Mouse (Mus musculus): ENCODE measurements around the gene Mfap1b.
"Not testable (repeated sequence)": the region's sequence is repeated elsewhere in the genome, so short reads cannot be mapped to it uniquely, and the experiment has no call there.

The Mfap1b gene

GRCm38 (mm10) chr2:121472783-121473182 lies 1.1 kb downstream of the Mfap1b start:
- CTCF ChIA-PET: interaction anchor here (0.6 to 0.7 kb wide), 2 partner anchors 23 to 335 kb away, joined by 3 to 5 read pairs; no protein-coding TSS in a partner anchor

GRCm38 (mm10) chr2:121468982-121469381 lies 4.9 kb downstream of the Mfap1b start:
- CTCF ChIA-PET: not testable (repeated sequence)

- CTCF ChIA-PET: no interaction called here
Measured at GRCm38 (mm10) chr2:121460071-121460470, 13.8 kb downstream of the Mfap1b start.

DNA sequence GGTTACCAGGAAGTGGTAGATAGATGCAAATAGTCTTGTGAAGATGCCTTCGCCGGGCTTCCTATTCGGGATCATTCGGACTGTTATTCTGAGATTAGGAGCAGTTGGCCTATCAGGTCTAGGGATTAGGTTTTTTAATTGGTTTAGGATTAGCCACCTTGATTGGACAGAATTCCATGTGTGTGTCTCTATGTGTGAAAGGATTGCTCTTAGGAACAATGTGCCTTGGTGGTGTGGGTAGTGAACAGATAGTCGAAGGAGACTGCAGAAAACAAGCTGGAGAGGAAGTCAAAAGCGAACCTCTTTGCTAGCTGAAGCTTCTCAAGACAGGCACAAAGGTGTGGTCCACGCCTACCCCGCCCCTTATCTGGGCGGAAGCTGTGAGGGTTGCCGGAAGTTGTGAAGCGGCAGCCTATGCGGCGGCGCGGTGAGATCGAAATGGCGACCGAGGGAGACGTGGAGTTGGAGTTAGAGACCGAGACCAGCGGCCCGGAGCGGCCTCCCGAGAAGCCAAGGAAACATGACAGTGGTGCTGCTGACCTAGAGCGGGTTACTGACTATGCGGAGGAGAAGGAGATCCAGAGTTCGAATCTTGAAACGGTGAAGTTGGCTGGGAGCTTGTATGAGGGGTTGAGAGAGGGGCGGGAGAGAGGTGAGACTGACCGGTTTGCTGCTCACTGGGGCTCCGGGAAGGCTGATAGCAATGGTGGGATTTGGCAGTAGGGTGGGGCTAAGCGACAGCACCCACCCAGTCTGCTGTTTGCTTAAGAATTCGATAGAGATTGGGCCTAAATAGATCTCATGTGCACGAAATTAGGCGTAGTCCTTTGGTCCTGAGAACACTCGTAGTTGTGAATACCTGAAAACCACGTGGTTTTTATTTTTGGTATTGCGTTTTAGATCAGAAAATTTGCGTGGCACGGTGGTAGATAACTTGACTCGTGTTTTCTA lies 16.9 kb downstream of the Mfap1b start, which contains the start of gene Serinc4:
Gene Serinc4 (minus strand): TSS at position 90 of the 951 bp plus-strand sequence.
- CTCF ChIA-PET: interaction anchor here (1.5 kb wide), 1 partner anchor 7 kb away, joined by 3 read pairs; the partner anchor contains the start of gene Serf2

DNA sequence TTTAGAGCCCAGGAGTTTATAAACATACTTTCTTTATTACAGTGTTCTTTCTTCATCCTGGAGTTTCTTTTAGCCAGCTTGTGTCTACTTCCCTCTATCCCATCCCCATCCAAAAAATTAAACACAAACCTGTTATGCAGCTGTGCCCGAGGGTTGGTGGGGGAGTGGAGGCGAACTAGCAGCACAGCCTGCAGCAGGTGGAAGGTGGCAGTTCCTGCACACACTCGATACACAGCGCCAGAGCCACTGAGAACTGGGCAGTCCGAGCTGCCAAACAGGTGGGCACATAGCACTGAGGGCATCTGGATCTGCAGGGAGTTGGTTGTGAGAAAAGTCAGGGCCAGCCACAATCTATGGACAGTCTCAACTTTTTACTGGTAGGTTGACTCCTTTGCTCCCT lies 18.3 kb downstream of the Mfap1b start:
- CTCF ChIA-PET: no interaction called here

DNA sequence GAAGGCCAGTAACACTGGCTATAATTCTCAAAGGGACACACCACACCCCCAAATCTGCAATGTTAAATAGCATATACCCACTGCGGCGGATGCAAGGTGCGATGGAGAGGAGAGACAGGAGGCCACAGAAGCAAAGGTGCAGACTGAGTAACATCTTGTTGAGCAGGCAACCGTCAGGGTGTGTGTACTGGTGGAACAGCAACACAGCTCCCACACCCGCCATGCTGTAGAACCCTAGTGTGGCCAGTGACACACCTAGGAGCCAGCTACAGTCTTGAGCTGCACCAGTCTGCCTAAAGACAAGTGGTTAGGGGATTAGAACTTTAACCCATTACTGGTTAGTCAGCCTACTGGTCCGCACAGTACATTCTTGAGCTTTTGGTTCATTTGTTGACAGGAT lies 19.9 kb downstream of the Mfap1b start:
- CTCF ChIA-PET: interaction anchor here (0.6 kb wide), 1 partner anchor 67 kb away, joined by 3 read pairs; no protein-coding TSS in a partner anchor

DNA sequence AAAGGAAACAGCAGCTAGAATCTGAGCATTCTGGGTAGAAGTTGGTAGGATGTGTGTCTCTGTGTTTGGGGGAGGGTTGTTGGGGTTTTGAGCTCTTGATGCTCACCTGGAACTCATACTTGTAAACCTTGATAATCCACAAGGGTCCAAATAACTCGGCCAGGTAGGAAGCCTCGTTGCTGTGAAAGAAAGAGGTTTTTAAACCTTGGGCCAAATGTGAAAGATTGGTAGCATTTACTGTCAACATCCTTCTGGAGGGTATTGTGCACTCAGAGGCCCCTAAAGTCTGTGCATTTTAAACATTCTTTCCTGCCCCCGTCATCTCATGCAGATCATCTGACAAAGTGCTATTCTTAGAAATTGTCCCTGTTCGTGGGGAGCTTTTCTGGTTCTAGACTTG lies 20.9 kb downstream of the Mfap1b start, which contains the start of gene Hypk:
Gene Hypk (plus strand): TSS at position 301 of the 400 bp plus-strand sequence.
- CTCF ChIA-PET: no interaction called here

- CTCF ChIA-PET: no interaction called here
Measured at GRCm38 (mm10) chr2:121452361-121452760, 21.5 kb downstream of the Mfap1b start.

DNA sequence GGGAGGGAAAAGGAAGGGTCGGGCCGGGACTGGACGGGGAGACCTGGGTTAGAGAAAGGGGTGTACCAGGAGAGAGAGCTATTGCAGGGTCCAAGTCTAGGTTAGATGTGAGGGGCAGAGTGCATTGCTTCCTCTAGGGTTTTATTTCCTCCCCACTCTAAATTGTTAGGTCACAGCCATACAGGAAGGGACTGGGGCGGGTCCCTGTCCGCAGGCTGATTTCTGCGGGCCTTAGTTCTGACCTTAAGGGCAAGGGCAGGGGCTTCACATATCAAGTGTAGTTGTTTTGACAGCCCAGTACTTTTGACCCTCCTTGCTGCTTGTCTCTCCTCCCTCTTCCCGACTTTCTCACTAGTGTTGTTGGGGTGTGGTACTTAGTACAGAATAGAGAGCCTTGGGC lies 23.8 kb downstream of the Mfap1b start:
- CTCF ChIA-PET: interaction anchor here (0.5 to 1.6 kb wide), 2 partner anchors 8 to 23 kb away, joined by 3 to 5 read pairs; no protein-coding TSS in a partner anchor

DNA sequence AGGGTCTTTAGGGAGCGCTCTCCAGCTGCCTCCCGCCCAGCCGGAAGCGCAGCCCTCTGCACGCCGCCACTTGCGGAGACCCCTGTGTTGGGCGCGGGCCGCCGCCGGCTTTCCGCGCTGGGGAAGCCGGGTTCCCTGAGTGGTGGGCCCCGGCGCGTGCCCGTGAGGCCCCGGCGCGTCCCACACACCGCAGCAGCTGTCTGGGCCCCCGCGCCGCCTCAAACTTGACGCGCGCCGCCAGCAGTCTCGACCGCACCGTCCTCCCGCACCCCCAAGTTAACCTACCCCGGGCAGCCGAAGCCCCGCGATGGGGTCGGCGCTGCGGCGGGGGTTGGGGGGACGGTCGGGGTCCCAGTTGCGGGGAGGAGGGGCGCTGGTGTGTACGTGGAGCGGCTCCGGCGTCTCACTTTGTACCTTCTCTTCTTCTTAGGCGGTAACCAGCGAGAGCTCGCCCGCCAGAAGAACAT lies 24.3 kb downstream of the Mfap1b start:
- CTCF ChIA-PET: interaction anchor here (1.6 kb wide), 1 partner anchor 8 kb away, joined by 3 read pairs; no protein-coding TSS in a partner anchor

DNA sequence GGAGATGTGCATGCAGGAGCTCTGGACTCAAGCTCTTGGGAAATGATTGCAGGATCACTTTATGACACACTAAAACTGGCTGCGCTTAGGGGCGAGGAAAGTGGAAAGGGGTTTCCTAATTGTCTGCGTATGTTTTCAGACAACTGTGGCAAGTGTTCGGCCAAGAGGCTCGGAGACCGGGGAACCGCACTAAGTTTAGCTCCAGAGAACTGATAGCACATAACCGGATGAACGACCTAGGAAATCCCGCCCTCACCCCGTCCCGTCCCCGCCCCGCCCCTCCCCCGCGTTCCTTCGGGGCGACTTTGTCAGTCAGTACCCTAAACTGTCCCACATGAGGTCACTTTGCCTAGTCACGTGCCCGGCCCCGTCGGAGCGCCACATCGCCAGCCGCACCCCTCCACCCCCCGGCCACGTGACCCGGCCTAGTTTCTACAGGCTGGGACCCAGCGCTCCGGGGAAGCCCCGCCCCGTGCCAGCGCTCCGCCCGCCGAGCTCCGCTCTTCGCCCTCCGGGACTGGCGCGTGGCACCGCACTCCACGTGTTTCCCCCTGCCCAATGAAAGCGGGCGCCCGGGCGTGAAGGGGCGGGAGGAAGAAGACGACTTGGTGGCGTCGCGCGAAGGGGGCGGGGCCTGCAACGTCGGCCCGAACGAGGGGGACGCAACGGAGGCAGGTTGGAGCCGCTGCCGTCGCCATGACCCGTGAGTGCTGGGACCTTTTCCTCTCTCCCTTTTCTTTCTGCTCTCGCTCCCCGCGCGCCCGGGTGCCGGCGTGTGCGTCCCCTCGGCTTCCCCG lies 24.9 kb downstream of the Mfap1b start, which contains the start of gene Serf2:
Gene Serf2 (plus strand): TSS at position 457 of the 797 bp plus-strand sequence.
- CTCF ChIA-PET: interaction anchor here (1.6 kb wide), 1 partner anchor 9 kb away, joined by 3 read pairs; no protein-coding TSS in a partner anchor

DNA sequence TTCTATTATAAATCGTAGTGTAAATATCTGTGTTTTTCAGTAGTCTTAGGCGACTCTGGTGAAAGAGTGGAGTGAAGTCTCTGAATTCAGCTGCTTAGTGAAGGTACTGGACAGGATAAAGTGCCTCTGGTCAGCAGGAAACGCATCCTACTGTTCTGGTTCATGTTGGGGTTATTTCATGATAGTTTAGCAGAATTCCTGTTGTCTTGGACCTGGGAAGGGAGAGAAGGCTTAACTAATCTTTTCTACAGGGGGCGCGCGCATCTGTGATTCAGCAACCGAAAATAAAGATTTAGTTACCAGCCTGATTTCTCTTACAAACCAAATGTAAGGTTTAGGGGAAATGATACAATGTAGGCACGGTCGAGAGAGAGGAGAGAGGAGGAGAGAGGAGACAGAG lies 25.7 kb downstream of the Mfap1b start:
- CTCF ChIA-PET: no interaction called here

DNA sequence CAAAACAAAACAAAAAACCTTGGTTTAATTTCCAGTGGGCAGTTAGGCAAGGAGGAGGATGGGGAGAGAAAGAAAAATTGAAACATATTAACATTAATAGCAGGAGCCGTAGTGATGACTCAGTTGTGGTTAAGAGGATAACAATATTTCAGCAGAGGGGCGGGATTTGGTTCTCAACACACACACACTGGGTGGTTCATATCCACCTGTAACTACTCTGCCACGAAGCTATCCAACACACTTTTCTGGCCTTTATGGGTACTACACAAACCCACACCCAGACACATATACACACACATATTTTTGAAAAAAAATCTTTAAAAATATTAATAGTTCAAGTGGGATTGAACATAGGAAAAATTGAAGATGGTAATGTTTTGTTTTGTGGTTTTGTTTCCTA lies 26.9 kb downstream of the Mfap1b start:
- CTCF ChIA-PET: no interaction called here

DNA sequence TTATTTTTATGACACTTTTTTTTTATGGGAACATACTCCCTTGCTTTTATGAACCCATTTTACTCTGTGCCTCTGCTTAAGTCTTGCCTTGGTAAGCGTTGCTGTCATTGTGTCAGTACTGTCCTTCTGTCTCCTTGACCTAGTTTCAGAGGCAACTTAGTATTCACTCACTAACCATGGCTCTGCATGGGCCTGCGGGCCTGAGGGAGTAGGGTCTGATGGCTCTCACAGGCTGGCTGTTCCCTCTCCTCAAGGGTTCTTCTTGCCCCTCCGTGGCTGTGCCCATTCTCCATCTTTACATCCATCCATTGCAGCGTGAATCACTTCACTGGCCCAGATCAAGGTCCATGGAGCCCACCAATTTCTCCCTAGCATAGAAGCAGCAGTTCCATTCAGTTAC lies 27.4 kb downstream of the Mfap1b start:
- CTCF ChIA-PET: no interaction called here

DNA sequence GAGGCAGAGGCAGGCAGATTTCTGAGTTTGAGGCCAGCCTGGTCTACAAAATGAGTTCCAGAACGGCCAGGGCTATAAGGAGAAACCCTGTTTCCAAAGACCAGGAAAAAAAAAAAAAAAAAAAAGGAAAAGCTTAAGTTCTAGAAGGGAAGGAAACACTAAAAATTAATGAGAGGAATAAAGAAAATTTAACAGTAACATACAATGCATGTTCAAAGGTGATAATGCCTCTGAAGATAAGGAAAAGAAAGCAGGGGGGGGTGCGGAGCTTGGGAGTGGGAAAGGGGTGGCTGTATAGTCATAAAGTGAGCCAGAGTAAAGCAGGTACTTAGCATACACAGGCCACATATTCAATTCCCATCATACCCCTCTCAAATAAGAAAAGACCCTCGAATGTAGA lies 28.8 kb downstream of the Mfap1b start:
- CTCF ChIA-PET: interaction anchor here (0.9 kb wide), 1 partner anchor 13 kb away, joined by 4 read pairs; no protein-coding TSS in a partner anchor

DNA sequence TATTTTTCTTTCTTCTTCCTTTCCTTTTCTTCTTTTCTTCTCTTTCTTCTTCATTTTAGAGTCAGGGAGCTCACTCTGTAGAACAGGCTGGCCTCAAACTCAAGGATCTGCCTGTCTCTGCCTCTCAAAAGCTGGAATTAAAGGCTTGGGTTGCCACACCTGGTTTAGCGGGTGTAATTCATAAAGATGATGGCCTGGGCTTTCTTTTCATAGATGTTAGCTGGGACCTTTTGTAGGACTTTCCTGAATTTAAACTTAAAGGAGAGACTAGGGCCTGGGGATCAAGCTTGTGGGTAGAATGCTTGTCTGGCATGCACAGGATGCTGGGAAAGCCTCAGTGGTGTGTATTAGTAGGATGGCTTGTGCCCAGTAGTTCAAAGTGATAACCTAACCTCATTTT lies 29.7 kb downstream of the Mfap1b start, which contains the start of gene Ell3:
Gene Ell3 (minus strand): TSS at position 101 of the 400 bp plus-strand sequence.
- CTCF ChIA-PET: no interaction called here

DNA sequence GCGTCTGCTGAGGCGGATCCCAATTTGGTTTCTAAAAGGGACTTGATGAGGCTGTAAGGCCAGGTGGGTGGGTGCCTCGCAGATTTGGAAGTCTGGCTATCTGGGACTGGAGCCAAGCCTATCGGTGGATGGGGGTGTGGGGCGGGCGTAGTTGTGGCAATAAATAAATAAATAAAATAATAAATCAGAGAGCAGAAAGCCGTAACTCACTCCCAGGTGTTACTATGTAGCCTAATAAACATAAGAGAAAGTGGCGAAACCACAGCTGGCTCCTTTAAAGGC lies 30.9 kb downstream of the Mfap1b start:
- CTCF ChIA-PET: no interaction called here

GRCm38 (mm10) chr2:121442259-121443067 lies 31.4 kb downstream of the Mfap1b start:
- CTCF ChIA-PET: interaction anchor here (1.6 kb wide), 1 partner anchor 11 kb away, joined by 6 read pairs; no protein-coding TSS in a partner anchor

DNA sequence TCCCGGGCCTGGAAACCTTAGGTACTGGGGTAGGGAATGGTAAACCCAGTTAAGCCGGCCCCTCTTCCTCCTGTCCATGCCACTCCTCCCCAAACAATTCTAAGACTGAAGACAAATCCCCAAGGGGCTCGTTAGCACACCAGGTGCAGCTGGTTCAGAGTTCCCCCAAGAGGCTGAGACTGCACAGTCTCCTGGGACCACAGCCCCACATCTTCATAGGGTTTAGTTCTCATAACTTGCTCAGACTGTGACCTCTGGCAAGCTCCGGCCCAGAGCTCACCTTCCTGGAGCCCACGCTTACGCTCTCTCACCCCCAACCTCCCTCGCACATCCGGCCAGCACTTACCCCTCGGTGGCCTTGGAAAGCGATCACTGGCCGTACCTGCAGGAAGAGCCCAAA lies 32.1 kb downstream of the Mfap1b start:
- CTCF ChIA-PET: interaction anchor here (1.6 kb wide), 1 partner anchor 10 kb away, joined by 6 read pairs; no protein-coding TSS in a partner anchor

GRCm38 (mm10) chr2:121440834-121441605 lies 32.8 kb downstream of the Mfap1b start:
- CTCF ChIA-PET: interaction anchor here (1.6 kb wide), 1 partner anchor 9 kb away, joined by 6 read pairs; no protein-coding TSS in a partner anchor
